Mouse (Mus musculus): ENCODE measurements at regions not wholly inside any gene's neighbourhood (a gene's known extent, or its start where the extent isn't known, plus 50 kb on each side); places are given as distances from the start of the nearest gene placed in this dataset.
"Not testable (repeated sequence)": the region's sequence is repeated elsewhere in the genome, so short reads cannot be mapped to it uniquely, and the experiment has no call there.

- DNase-seq, result no peak
- intact Hi-C loops (cut with DNase I), result no loop called here
Measured at GRCm38 (mm10) chr3:81735463-81735862, 196.9 kb upstream of the Ctso start.

GRCm38 (mm10) chr3:81736838-81737237, 195.6 kb upstream of the Ctso start:
- intact Hi-C loops (cut with DNase I), result no loop called here
- DNase-seq, result no peak

- intact Hi-C loops (cut with DNase I), result no loop called here
Measured at GRCm38 (mm10) chr3:81742124-81742523, 190.3 kb upstream of the Ctso start.

GRCm38 (mm10) chr3:81750164-81750563, 182.2 kb upstream of the Ctso start:
- intact Hi-C loops (cut with DNase I), result no loop called here
- no peak for DNase-seq

More at GRCm38 (mm10) chr3:81742124-81742523, 190.3 kb upstream of the Ctso start:
- DNase-seq, result no peak

- DNase-seq, result no peak
- intact Hi-C loops (cut with DNase I), result no loop called here
Measured at GRCm38 (mm10) chr3:81752955-81753354, 179.4 kb upstream of the Ctso start.

DNA sequence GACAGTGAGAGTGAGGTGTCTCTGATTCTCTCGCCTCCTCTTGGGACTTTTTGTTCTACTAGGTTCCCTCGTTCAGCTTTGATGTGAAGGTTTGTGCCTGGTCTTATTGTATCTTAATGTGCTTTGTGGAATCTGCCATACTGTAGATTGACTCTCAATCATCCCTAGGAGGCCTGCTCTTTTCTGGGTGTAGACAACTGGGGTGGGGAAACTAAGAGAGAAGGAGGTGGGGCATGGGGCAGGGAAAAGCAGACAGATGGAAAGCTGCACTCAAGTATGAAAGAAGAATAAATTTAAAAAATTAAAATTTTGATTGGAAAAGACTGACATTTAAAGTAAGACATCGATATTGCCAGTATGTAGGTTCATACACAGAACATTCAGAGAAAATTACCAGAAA, 172.0 kb upstream of the Ctso start:
- intact Hi-C loops (cut with DNase I), result no loop called here
- DNase-seq, result no peak

- DNase-seq, result no peak
- intact Hi-C loops (cut with DNase I), result no loop called here
Measured at GRCm38 (mm10) chr3:81760914-81761313, 171.5 kb upstream of the Ctso start.

GRCm38 (mm10) chr3:81771812-81772211, 160.6 kb upstream of the Ctso start:
- DNase-seq, result no peak
- intact Hi-C loops (cut with DNase I), result no loop called here

- intact Hi-C loops (cut with DNase I), result no loop called here
- no peak for DNase-seq
Measured at GRCm38 (mm10) chr3:81773012-81773411, 159.4 kb upstream of the Ctso start.

DNA sequence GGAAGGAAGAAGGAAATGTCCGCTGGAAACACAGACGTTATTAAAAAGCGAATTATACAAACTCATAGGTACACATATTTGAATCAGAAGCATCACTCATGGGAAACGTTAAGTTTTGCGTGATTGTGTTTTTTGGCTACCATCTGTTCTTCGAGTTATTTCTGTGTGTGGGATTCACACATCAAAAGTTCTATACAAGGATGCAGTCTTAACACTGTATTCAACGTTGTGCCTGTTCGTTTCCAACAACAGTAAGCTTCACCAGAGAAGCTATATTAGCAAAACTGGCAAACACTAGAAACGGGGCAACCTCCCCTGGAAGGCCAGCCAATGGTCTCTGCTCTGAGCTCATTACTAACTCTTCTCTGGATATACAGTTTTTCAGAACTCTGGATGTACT, 150.3 kb upstream of the Ctso start:
- intact Hi-C loops (cut with DNase I), result loop anchor here (2.0 to 10.0 kb wide), 2 partner anchors 743 to 1707 kb away; no protein-coding TSS in a partner anchor
- DNase-seq, result no peak

DNA sequence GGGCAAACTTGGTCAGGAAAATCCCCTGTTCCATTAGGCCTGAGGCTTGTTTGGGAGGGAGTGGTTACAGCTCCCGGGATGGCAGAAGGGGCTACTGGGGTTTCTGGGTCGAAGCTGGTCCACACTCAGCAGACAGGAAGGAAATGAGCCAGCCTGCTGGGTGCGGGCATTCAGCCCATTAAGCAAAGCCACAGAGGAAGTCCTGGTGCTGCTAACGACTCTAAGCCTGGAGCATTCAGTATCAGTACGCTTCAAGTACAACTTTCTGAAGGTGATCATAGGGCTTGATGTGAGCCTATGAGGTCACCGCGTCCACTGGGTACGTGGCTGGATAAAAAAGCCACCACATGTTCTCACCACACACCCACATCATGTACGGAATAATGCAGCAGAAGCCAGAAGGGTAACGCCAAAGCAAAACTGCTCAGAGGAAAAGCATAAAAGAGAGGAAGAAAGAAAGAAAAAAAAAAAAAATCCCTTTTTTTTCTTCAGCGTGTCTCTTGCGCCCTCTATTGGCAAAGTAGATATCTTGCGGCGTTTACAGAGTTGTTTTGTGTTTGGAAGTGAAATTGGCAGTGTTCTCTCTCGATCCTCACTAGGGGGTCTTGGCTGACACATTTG, 149.4 kb upstream of the Ctso start:
- peak; percentile 1 to 2 for DNase-seq
- intact Hi-C loops (cut with DNase I), result loop anchor here (1.0 to 10.0 kb wide), 3 partner anchors 744 to 1708 kb away; no protein-coding TSS in a partner anchor

DNA sequence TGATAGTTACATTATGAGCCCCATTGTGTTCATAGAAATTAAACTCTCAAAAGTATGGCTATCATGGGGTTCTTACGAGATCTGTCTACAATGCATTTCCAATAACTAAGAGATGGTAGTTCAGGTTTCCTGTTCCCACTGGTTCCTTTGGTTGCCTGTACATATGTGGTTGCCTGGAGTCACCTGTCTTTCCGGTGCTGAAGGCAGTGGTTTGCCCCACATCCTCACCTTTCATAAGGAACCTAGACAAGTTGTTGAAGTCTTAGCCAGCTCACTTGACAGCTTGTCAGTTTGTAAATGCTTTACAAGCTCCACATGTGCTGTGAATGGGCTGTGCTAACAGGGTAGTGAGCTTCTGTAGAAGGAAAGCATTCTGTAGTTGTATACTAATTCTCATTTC, 143.5 kb upstream of the Ctso start:
- intact Hi-C loops (cut with DNase I), result loop anchor here (10.0 kb wide), 1 partner anchor 1714 kb away; no protein-coding TSS in a partner anchor
- DNase-seq, result no peak

GRCm38 (mm10) chr3:81789664-81790063, 142.7 kb upstream of the Ctso start:
- intact Hi-C loops (cut with DNase I), result loop anchor here (10.0 kb wide), 1 partner anchor 1715 kb away; no protein-coding TSS in a partner anchor
- no peak for DNase-seq

GRCm38 (mm10) chr3:81802096-81802495, 130.3 kb upstream of the Ctso start:
- intact Hi-C loops (cut with DNase I), result no loop called here
- DNase-seq, result no peak

DNA sequence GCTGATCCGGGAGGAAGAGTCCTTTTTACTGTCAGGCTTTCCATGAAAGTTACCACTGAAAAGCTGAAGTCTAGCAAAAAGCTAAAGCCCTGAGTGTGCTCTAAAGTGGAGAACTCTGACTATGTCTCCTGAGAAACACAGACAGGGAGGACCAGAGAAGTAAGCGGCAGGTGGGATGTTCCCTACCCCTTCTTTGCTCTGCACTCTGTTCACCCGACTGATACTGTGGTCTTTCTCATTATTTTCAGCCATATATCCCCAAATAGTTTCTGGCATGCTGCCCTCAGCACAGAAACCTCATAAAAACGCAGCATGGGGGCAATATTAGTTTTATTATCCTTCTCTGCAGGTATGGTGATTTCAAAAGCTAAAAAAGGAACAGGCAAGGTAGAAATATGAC, 126.7 kb upstream of the Ctso start:
- intact Hi-C loops (cut with DNase I), result no loop called here
- DNase-seq, result no peak

DNA sequence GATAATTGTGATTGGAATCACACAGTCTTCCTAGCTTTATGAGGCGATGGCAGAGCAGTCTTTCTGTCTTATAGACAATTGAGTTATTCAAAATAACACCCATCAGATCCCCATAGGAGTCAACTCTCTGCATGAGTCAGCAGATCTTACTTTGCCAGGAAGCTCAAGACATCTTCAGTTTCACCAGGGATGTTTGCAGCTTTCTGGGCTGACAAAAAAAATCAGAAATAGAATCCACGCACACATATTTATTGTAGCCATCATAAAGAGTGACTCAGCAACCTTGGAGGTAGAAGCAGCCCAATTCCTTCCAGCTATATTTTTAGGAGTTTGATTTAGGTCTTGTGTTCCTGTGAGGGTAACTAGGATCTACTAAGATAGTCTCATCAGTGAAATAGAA, 122.8 kb upstream of the Ctso start:
- no peak for DNase-seq
- intact Hi-C loops (cut with DNase I), result no loop called here

DNA sequence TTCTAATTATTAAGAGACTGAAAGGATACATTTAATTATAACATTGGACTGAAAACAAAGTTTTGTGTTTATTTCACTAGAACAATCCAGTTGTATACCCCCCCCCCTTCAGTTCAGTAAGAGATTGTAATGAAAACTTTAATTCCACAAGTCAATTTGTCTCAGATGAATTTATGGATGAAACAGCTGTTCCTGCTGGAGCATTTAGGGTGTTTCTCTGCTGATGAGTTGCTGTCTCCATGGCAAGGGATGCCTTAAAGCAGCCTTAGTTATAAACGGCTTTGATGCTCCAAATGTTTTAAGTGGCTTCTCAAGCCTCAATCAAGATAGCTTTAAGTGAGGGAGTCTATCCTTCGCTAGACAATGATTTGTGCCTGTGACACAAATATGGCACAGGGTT, 112.1 kb upstream of the Ctso start:
- no peak for DNase-seq
- intact Hi-C loops (cut with DNase I), result no loop called here

DNA sequence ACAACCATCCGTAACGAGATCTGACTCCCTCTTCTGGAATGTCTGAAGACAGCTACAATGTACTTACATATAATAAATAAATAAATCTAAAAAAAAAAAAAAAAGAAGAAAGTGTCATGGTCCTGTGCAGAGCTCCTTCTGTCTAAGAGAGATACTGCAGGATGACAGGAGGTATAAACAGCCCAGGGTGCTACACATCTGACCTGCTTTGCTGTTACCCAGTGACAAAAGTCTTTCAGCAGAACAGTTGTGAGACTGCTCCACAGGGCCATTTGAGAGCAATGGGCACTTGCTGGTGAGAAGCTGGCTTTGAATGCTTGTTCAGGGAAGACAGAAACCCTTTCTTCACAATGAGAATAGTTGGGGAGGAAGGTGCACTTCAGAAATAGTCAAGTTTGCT, 102.9 kb upstream of the Ctso start:
- intact Hi-C loops (cut with DNase I), result no loop called here

DNA sequence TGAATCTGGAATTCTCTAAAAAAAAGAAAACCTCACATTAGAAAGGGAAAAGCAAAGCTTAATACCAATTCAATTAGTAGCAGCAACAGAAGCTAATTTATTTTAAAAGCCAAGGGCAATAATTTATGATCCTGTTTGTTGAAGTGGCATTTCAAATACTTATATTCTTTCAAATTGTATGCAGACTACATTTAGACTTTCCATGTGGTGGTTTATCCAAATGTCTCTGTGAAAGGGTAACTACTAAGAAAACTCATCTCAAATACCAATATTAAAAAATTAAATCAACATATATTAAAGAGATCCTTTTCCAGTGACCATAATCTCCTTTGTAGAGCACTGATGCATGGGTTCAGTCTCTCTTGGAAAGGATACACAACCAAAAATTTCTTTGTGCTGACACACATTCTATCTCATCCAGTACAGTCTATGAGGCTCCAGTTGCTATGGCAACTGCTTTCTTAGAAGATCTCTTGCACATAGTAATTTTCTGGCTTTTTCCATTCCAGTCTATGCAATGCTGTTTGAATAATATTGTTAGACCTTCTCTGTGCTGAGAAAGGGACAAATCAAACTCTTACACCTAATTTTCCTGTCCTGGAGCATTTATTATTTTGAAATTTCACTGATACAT, 102.3 kb upstream of the Ctso start:
- no peak for DNase-seq
- intact Hi-C loops (cut with DNase I), result no loop called here

More for the DNA sequence above, 102.9 kb upstream of the Ctso start:
- no peak for DNase-seq

DNA sequence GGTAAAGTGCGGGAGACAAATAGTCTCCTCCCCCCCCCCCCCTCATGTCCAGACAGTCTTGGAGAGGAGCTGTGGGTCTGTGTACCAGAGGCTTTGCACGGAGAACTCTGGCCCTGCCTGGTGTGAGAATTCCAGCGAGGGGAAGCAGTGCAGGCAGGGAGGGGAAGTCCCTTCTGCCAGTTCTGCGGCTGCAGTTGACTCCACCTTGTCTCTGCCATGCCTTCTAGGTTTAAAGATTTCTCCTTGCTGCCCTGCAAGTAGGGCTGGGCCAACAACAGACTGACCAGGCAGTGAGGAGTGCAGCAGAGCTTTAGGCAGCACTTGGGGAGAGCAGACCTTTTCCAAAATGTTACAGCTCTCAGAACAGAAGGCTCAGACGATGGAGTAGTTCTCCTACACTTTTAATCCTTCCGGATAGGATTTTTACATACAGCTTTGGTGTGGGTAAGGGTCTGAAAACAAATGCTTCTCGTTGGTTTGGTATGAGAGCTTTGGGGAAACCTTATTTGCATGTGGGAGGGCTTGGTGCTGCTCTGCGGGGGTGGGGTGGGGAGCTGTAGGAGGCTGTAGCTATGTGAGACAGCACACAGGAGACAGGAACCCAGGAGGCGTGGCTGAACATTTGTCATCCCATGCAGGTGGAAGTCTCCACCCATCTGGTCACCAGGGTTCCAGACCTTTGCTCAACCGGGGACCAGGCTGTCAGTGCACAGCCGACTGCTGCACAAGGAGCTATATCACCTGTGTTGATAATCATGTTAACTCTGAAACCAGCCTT, 96.8 kb upstream of the Ctso start:
- no peak for DNase-seq
- intact Hi-C loops (cut with DNase I), result no loop called here

GRCm38 (mm10) chr3:81836478-81836877, 95.9 kb upstream of the Ctso start:
- no peak for DNase-seq
- intact Hi-C loops (cut with DNase I), result no loop called here

DNA sequence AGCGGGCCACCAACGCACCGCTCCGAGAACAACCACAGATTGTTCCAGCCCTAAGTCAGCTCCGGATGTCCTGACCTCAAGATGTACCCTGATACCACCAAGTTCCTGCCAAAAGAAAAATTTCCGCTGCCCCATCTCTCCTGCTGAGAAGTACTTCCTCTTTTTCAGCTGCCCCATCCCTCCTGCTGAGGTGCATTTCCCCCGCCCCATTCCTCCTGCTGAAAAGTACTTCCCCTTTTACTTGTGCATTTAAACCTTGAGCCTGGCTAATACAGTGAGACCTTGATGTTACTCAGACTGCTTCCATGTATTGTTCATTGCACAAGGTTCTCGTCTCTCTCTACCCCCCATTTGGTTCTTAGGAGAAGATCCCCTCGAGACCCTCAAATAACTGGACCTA, 94.3 kb upstream of the Ctso start:
- DNase-seq; intact Hi-C loops (cut with DNase I): not testable (repeated sequence)
